In genomic region chr14:97544307-97544706, GRCm38 (mm10) we compare ENCODE assay signal across 20 mouse cellular contexts.
A peak's percentile ranks its signal among the peaks of the same experiment; 100 is the strongest.
DNase-seq lines count a peak whose midpoint lies in the region; ATAC-seq and TF ChIP-seq lines count a peak whose summit lies in the region.
"Had no signal": no experiment of that assay in that cellular context is flagged by ENCODE, and none has a peak within 500 bp of the region (broad histone marks: within the 10 kb centered on the region; RNA-seq: fewer than 3 reads in every experiment).

No protein-coding gene starts in this region.

- DNase-seq in lung, embryonic 14.5 days: peak; percentile 49
- no peak for DNase-seq in lung, postnatal 25 days (ENCODE audit: low spot score)
- peak; percentile 43 for DNase-seq in R1 (ENCODE audit: low read depth, low spot score)
- peak; percentile 3 to 9 for DNase-seq in kidney, postnatal 36 days
- DNase-seq in cerebellum, postnatal 14 days: no peak
- DNase-seq in left cerebral cortex, adult 2 months (ENCODE audit: extremely low spot score in 1 of 2, low spot score in 2 of 2): no peak
- DNase-seq: adrenal gland, postnatal 36 days; cerebellum, adult 2 months; gastrocnemius, postnatal 14 days; heart, postnatal 10 days; liver, embryonic 13.5 days; right cerebral cortex, postnatal 4 days; thymus, adult 2 months had no signal

- no peaks in the 10 kb centered on the region for H3K27me3 ChIP-seq in lung, embryonic 14.5 days (ENCODE audit: insufficient read depth, low read length)
- H3K27me3 ChIP-seq in intestine, embryonic 15.5 days (replicated peaks): no peaks in the 10 kb centered on the region
- H3K27me3 ChIP-seq in hindbrain, embryonic 13.5 days: no peaks in the 10 kb centered on the region
- H3K27me3 ChIP-seq: forebrain, embryonic 12.5 days; liver, embryonic 13.5 days; midbrain, embryonic 12.5 days had no signal

- no peak overlapping the region for H3K27ac ChIP-seq in lung, embryonic 14.5 days (ENCODE audit: low read depth)
- H3K27ac ChIP-seq in intestine, embryonic 15.5 days: no peak overlapping the region
- no peak overlapping the region for H3K27ac ChIP-seq in left cerebral cortex, adult 2 months
- H3K27ac ChIP-seq in hindbrain, embryonic 13.5 days: no peak overlapping the region
- H3K27ac ChIP-seq: forebrain, embryonic 12.5 days; heart, embryonic 10.5 days; hindbrain, embryonic 14.5 days; liver, embryonic 13.5 days; macrophage; midbrain, embryonic 12.5 days had no signal

- no peak overlapping the region for H3K4me2 ChIP-seq in lung, embryonic 14.5 days
- H3K4me2 ChIP-seq in intestine, embryonic 15.5 days (replicated peaks): no peak overlapping the region
- H3K4me2 ChIP-seq in hindbrain, embryonic 13.5 days: no peak overlapping the region
- H3K4me2 ChIP-seq: forebrain, embryonic 12.5 days; hindbrain, embryonic 14.5 days; liver, embryonic 13.5 days; midbrain, embryonic 12.5 days had no signal

- peak; percentile 91 for ATAC-seq in lung, embryonic 14.5 days (ENCODE audit: insufficient read depth)
- ATAC-seq in intestine, embryonic 15.5 days: peak; percentile 91
- ATAC-seq in hindbrain, embryonic 13.5 days (ENCODE audit: low FRiP score): no peak

- no peak for TF ChIP-seq CTCF in lung, embryonic 14.5 days (IDR thresholded peaks at IDR 0.05; ENCODE audit: low read depth)
- TF ChIP-seq CTCF in left cerebral cortex, adult 2 months (IDR thresholded peaks at IDR 0.05): no peak

- H3K36me3 ChIP-seq in lung, embryonic 14.5 days (ENCODE audit: insufficient read depth): no peaks in the 10 kb centered on the region
- H3K36me3 ChIP-seq in intestine, embryonic 15.5 days: no peaks in the 10 kb centered on the region
- no peaks in the 10 kb centered on the region for H3K36me3 ChIP-seq in hindbrain, embryonic 13.5 days
- H3K36me3 ChIP-seq: forebrain, embryonic 12.5 days; heart, embryonic 10.5 days; liver, embryonic 13.5 days; midbrain, embryonic 12.5 days had no signal

- intact Hi-C loops in left cerebral cortex, adult 2 months (cut with DNase I): no loop called here

- H3K9ac ChIP-seq in lung, embryonic 14.5 days: no peak overlapping the region
- H3K9ac ChIP-seq in intestine, embryonic 15.5 days: no peak overlapping the region
- H3K9ac ChIP-seq in hindbrain, embryonic 13.5 days: no peak overlapping the region
- H3K9ac ChIP-seq: forebrain, embryonic 12.5 days; hindbrain, embryonic 14.5 days; liver, embryonic 13.5 days; midbrain, embryonic 12.5 days had no signal

- H3K4me3 ChIP-seq in lung, embryonic 14.5 days (ENCODE audit: low read depth, low read length): no peak overlapping the region
- no peak overlapping the region for H3K4me3 ChIP-seq in intestine, embryonic 15.5 days (replicated peaks)
- no peak overlapping the region for H3K4me3 ChIP-seq in left cerebral cortex, adult 2 months
- H3K4me3 ChIP-seq in hindbrain, embryonic 13.5 days: no peak overlapping the region
- H3K4me3 ChIP-seq: forebrain, embryonic 12.5 days; heart, embryonic 10.5 days; liver, embryonic 13.5 days; midbrain, embryonic 12.5 days had no signal

- no peaks in the 10 kb centered on the region for H3K4me1 ChIP-seq in lung, embryonic 14.5 days (ENCODE audit: insufficient read depth)
- 0 out of 2 replicates have a peak, but pooled peaks cover 2% of the 10 kb centered on the region for H3K4me1 ChIP-seq in intestine, embryonic 15.5 days (replicated peaks)
- H3K4me1 ChIP-seq in hindbrain, embryonic 13.5 days (replicated peaks): no peaks in the 10 kb centered on the region
- H3K4me1 ChIP-seq: forebrain, embryonic 12.5 days; heart, embryonic 10.5 days; liver, embryonic 13.5 days; midbrain, embryonic 12.5 days had no signal

- 60% methylated on average over 6 of the region's 6 CpGs for WGBS in lung, embryonic 14.5 days
- 56% methylated on average over 6 of the region's 6 CpGs for WGBS in intestine, embryonic 15.5 days
- 65% methylated on average over 6 of the region's 6 CpGs for WGBS in hindbrain, embryonic 13.5 days

- no peaks in the 10 kb centered on the region for H3K9me3 ChIP-seq in lung, embryonic 14.5 days (ENCODE audit: low read depth, low read length)
- no peaks in the 10 kb centered on the region for H3K9me3 ChIP-seq in intestine, embryonic 15.5 days
- H3K9me3 ChIP-seq in hindbrain, embryonic 13.5 days: no peaks in the 10 kb centered on the region
- H3K9me3 ChIP-seq: forebrain, embryonic 12.5 days; heart, embryonic 10.5 days; liver, embryonic 13.5 days; midbrain, embryonic 12.5 days had no signal

Comparison
In these comparisons a context has a peak if more than half of its experiments do, and no peak if none do; other contexts are left out.
1. DNase-seq: peak in lung, embryonic 14.5 days (single experiment), R1 (single experiment) and kidney, postnatal 36 days (2 of 2); none in lung, postnatal 25 days (single experiment), cerebellum, postnatal 14 days (0 of 2) and left cerebral cortex, adult 2 months (0 of 2).